Mouse (Mus musculus) testis, adult 10 weeks (tissue): ENCODE measurements around the gene Olfr430. TPM values are rescaled to one million over a fixed set of nuclear protein-coding genes. Genes with fewer than 3 reads are reported as not detected.

Source experiments
- polyA plus RNA-seq: library from polyadenylated mRNA; stranded (reverse); fragments of 350-450 nt; fragmentation: Illumina TruSeq; extraction: RNeasy Lipid Tissue Mini Kit (QIAGEN cat#74804); gene quantifications from one replicate; pipeline ENCODE4 v1.2.3, GENCODE M21; 2014; ENCODE audit warnings: low read depth, low replicate concordance

Gene Olfr430
- polyA plus RNA-seq = not detected

DNA sequence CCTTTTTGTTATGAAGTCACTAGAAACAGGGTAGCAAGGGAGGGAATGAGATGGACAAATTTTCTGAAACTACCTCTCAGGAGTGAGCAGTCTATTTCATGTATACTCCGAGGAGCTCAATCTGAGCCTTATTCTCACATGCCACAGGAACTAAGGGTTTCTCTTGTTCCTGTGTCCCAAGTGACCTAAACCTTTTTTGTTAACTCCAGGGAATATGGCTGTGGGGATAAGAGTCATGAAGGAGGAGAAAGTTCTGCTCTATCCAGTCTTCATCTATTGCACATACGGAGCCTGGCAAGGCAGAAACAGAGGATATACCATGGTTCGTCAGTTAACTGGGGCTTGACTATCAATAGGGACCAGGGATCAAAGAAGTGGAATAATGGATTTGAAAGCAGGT lies at the start of gene Olfr430:
Olfr430 (plus strand) TSS at position 301 of the 400 bp plus-strand sequence.

DNA sequence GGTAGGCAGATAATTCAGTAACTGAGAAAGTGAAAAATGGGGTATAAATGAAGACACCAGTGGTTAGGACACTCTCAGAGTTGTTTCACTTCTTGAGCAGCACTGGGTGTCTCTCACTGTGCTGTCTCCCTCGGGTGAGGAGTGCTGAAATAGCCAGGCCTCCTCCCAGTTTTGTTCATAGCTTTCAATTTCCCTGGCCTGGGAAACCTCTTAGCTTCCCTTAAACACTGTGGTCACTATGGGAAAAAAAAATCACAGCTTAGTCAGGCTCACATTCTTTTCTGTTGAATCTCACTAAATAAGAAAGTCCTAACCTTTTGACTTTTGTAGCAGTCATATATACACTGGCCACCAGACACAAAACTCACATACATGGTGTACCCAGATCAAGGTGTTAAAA lies 34.7 kb upstream of the Olfr430 start, which contains the start of gene Ifi205:
Ifi205 (minus strand) TSS at position 113 of the 400 bp plus-strand sequence.

DNA sequence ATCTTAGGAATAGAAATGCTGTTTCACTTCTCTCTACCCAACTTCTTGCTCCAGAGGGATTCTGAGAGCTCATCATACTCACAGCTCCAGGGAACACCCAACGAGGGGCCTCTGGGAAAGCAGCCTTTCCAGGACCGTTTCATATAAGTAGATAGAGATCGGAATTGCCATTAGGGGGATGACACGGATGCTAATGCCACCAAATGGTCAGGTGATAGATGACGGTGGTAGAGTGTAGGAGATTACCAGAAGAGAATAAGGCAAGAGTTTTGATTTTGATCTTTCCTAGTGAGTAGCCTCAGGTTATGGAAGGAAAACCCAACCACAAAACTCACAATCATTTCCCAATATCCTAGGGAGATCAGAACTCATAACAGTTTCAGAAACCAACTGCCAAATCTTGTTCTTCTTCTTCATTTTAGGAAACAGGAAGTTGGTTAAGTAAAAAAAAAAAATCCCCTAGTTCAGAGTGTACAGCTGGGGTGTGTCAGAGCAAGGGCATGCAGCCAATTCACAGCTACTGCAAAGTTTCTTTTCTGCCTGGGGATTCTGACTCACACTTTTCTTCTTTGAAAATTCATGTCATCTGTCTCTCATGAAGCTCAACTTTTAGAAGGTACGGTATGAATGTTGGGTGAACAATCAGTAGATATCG lies 25.8 kb upstream of the Olfr430 start, which contains the start of gene Olfr433:
Olfr433 (plus strand) TSS at position 183 of the 655 bp plus-strand sequence.

DNA sequence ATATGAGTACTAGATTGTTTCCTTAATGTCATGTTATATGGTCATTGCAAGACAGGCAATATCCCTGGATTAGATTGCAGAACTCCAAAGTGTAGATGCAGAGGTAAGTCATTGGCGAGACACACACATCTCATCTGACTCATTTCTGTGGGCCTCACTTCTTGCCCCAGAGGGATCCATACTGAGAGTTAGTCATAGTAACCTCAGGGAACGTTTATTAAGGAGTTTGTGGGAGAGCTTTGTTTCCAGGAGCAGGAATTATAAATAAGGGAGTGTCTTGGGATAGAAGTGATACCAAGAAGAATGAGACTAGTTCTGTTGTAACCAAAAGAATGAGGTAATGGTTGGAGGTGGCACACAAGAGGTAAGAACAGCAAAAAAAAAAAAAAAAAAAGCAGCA lies 17.5 kb upstream of the Olfr430 start, which contains the start of gene Olfr432:
Olfr432 (plus strand) TSS at position 313 of the 400 bp plus-strand sequence.

DNA sequence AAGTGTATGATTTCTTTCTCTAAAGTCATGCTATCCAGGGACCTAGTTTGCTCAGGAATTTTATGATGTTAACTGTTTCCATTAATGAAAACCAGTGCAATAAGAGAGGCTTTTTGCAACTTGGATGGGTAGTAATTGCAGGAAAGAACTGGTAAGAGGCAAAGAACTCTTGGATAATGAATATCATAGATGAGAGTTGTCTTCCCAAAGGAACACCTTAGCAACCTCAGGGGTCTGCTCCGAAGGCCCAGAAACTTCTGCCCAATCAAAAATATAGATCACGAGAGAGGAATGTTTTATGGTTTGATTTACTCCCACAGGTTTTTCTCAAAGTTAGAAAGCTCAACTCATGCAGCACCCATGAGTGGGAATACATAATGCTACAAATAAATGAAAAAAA lies 17.6 kb downstream of the Olfr430 start, which contains the start of gene Olfr429:
Olfr429 (plus strand) TSS at position 301 of the 400 bp plus-strand sequence.

DNA sequence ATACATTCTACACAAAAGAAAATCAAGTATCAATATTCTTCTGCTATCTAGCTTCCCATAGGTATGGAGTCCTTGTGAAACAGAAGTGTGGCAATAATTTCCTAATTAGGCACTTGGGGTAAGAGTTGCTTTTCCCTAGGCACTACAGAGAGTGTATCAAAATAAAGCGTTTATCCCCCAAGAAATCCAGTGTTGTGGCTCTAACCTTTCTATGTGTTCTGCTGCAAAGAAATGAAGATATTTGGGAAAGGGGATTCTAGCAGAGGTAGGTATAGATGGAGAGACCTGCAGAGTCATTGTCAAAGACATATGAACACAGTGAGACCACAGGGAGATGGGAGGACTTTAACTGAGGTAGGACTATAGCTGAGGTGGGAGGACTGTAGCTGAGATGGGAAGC lies 30.2 kb downstream of the Olfr430 start, which contains the start of gene Olfr427:
Olfr427 (plus strand) TSS at position 301 of the 400 bp plus-strand sequence.

DNA sequence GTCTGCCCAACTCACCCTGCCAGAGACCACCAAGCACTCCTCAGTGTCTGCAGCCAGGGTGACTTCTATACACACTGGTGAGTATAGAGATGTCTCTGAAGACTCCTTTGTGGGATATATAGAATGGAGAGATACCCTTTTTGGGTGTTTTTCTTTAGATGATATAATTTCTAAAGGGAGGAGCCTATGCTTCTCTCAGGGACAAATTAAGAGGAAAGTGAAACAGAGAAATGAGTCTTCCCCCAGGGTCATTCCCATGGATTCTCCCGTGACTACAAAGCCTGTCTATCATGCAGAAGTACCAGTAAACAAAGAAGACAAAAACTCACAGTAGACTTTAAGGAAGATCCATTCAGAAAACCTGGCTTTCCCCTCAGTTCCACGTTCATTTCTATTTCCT lies 54.7 kb downstream of the Olfr430 start, which contains the start of gene Olfr231:
Olfr231 (minus strand) TSS at position 101 of the 400 bp plus-strand sequence.

Other genes with a start within 250 kb of the Olfr430 start
- 1.7 TPM for gene Ifi211, start 153.6 kb upstream of the Olfr430 start, polyA plus RNA-seq
- gene Mndal, start 124.1 kb upstream of the Olfr430 start, polyA plus RNA-seq = 5.1 TPM
- 5.7 TPM for gene Ifi203, start 123.9 kb upstream of the Olfr430 start, polyA plus RNA-seq
- 0.95 TPM for gene Ifi202b, start 83.9 kb upstream of the Olfr430 start, polyA plus RNA-seq
- 0.45 TPM for gene Ifi205, start 34.8 kb upstream of the Olfr430 start, polyA plus RNA-seq
- gene Olfr433, start 25.9 kb upstream of the Olfr430 start, polyA plus RNA-seq = not detected
- not detected for gene Olfr432, start 17.4 kb upstream of the Olfr430 start, polyA plus RNA-seq
- gene Olfr429, start 17.7 kb downstream of the Olfr430 start, polyA plus RNA-seq = not detected
- gene Olfr427, start 30.3 kb downstream of the Olfr430 start, polyA plus RNA-seq = not detected
- gene Olfr231, start 54.6 kb downstream of the Olfr430 start, polyA plus RNA-seq = 0.04 TPM
- gene Olfr424, start 64.9 kb downstream of the Olfr430 start, polyA plus RNA-seq = not detected
- not detected for gene Olfr420, start 89.0 kb downstream of the Olfr430 start, polyA plus RNA-seq
- 10.8 TPM for gene Spta1, start 106.2 kb downstream of the Olfr430 start, polyA plus RNA-seq
- gene Olfr419, start 185.5 kb downstream of the Olfr430 start, polyA plus RNA-seq = not detected